Mouse (Mus musculus): ENCODE data around the gene Pcna.
A peak's percentile ranks its signal among the peaks of the same experiment; 100 is the strongest.

DNA sequence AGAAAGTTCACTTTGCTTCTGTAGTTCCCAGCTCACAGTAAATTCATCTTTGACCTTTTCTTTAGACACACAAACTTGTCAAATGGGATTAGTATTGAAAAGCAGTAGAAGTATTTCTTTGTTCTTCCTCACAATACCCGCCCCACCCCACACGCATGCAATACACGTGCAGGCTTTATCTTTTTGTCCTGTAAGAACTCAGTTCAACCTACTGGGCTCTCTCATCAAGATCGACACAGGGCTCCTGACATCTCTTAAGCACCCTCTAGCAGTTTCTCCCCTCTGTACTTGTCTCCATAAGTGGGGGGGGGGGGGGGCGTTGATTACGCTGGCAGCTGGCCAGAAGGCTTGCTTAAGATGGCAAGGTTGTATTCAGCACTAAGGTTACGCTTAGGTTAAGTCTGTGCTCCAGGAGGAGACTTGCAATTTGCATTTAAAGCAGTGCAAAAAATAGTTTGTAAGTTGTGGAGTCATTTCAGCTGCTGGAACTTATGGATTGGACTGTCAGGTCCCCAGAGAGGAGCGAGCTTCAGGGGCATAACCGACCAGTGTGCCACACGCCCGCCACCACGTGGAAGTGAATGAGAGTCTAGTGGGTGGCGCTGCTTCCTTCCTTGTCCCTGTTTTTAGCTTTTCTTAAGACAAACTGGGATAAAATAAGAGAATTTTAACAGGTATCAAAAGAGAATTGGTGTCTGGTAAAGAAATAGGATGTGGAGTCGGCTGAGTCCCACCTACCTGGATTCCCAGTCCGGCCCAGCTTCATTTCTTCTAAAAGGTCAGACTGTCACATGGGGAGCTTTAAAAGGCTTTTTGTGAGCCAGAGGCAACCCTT lies 30.3 kb upstream of the Pcna start:
- TF ChIP-seq TAL1 (IDR thresholded peaks at IDR 0.05; ENCODE audit: low read length) (no peak), ETS1 (IDR thresholded peaks at IDR 0.05; ENCODE audit: low read depth, low read length) (0 out of 2 replicates have a peak, but pooled peaks have one; percentile 19), EP300 (IDR thresholded peaks at IDR 0.05; ENCODE audit: low read depth in 1 of 2, low read length in 2 of 2) (no peak; a peak in 1 of 4 replicates), GATA1 (IDR thresholded peaks at IDR 0.05; ENCODE audit: low read depth, low read length) (no peak), HCFC1 (IDR thresholded peaks at IDR 0.05; ENCODE audit: low read depth, low read length) (no peak), TCF12 (IDR thresholded peaks at IDR 0.05; ENCODE audit: low read depth, low read length) (no peak)
